Mouse (Mus musculus) heart, postnatal 0 days (tissue): ENCODE results near the gene Lmna.

Experiments used
- CTCF ChIP-seq: IDR thresholded peaks from 2 replicates; pipeline ENCODE4 v1.5.1; 2016; ENCODE audit warnings: antibody characterized with exemption, control low read depth, low read depth
- EP300 ChIP-seq: IDR thresholded peaks from 2 replicates; pipeline ENCODE4 v1.6.1; 2016; ENCODE audit warnings: antibody characterized with exemption, low read depth

DNA sequence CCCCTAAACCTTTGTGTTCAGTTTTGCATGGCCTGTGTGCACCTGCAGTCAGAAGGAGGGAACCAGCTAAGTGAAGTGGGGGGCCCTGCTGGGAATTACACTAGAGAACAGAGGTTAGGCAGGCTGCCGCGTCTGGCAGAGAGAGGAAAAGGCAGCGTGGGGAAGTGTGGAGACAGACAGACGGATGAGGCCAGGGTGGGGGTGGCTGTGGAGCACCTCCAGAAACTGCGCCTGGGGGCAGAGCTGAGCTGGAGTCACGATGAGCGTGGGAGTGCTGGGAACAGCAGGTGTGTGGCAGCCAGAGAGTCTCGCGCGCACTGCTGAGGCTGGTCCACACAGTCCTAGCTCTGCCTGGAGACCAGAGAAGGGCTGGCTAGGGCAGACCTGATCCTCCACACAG lies 74.2 kb downstream of the Lmna start:
- no peak for TF ChIP-seq EP300
- TF ChIP-seq CTCF = no peak
